Mouse (Mus musculus) bone marrow, adult 2 months (tissue): ENCODE measurements around the gene Zfp869.

Experiments used
- CTCF ChIP-seq: fragments of 200-500 bp; IDR thresholded peaks from 2 replicates; pipeline ENCODE4 v1.5.1; 2011; ENCODE audit warnings: low read length, control low read depth; ENCODE audit not compliant: control insufficient read depth, insufficient read depth
- POLR2A ChIP-seq: fragments of 200-500 bp; IDR thresholded peaks from 2 replicates; pipeline ENCODE4 v1.6.1; 2011; ENCODE audit warnings: low read depth, mild to moderate bottlenecking, control low read depth, low read length, borderline replicate concordance; ENCODE audit not compliant: control insufficient read depth

GRCm38 (mm10) chr8:69749544-69750454, 39.3 kb upstream of the Zfp869 start, which contains the start of gene Zfp963:
- TF ChIP-seq CTCF, result no peak
- peak; percentile 96 for TF ChIP-seq POLR2A
